Mouse (Mus musculus) stomach, embryonic 16.5 days (tissue): ENCODE measurements at regions not wholly inside any gene's neighbourhood (a gene's known extent, or its start where the extent isn't known, plus 50 kb on each side); places are given as distances from the start of the nearest gene placed in this dataset.
"Not testable (repeated sequence)": the region's sequence is repeated elsewhere in the genome, so short reads cannot be mapped to it uniquely, and the experiment has no call there.

Source experiments
- ATAC-seq: fragments of 200-750 bp; cut with Nextera tagmentation; 2 replicates; pipeline ENCODE4 v1.8.0; 2017; ENCODE audit warnings: moderate number of reproducible peaks, moderate TSS enrichment; ENCODE audit not compliant: insufficient read depth, low FRiP score
- H3K27ac ChIP-seq: fragments of 300-500 bp; sonication (generic); 2 replicates; pipeline ENCODE4 v1.5.1; 2014; ENCODE audit warnings: low read length
- H3K27me3 ChIP-seq: fragments of 300-500 bp; sonication (generic); 2 replicates; pipeline ENCODE4 v1.6.1; 2014; ENCODE audit warnings: low read length, control low read depth, mixed read lengths; ENCODE audit not compliant: control insufficient read depth, insufficient read depth
- H3K36me3 ChIP-seq: fragments of 300-500 bp; sonication (generic); 2 replicates; pipeline ENCODE4 v1.6.1; 2014; ENCODE audit warnings: low read length; ENCODE audit not compliant: control insufficient read depth, insufficient read depth
- H3K4me1 ChIP-seq: fragments of 300-500 bp; sonication (generic); 2 replicates; pipeline ENCODE4 v1.6.1; 2014; ENCODE audit warnings: low read length, control low read depth, mixed read lengths; ENCODE audit not compliant: control insufficient read depth, insufficient read depth
- H3K4me2 ChIP-seq: fragments of 300-500 bp; sonication (generic); 2 replicates; pipeline ENCODE4 v1.6.1; 2014; ENCODE audit warnings: low read depth, low read length, mixed read lengths
- H3K4me3 ChIP-seq: fragments of 300-500 bp; sonication (generic); replicated peaks from 2 replicates; pipeline ENCODE4 v1.5.1; 2014; ENCODE audit warnings: mild to moderate bottlenecking, low read length
- H3K9ac ChIP-seq: fragments of 300-500 bp; sonication (generic); 2 replicates; pipeline ENCODE4 v1.6.1; 2014; ENCODE audit warnings: low read length
- H3K9me3 ChIP-seq: fragments of 300-500 bp; sonication (generic); replicated peaks from 2 replicates; pipeline ENCODE4 v1.6.1; 2016; ENCODE audit warnings: low read length, control low read depth; ENCODE audit not compliant: control insufficient read depth
- whole genome bisulfite sequencing: fragments of 180-500 bp; shearing (Covaris S2); extraction: QIAGEN DNeasy Blood & Tissue Kit; methylation state at CpG from one replicate; pipeline ENCODE4 v1.1.7; 2014; 5-methylcytosine and 5-hydroxymethylcytosine counted together

- no peak for ATAC-seq
- no peak overlapping the region for H3K9ac ChIP-seq
- H3K27me3 ChIP-seq, result no peaks in the 10 kb centered on the region
- no peak overlapping the region for H3K4me2 ChIP-seq
- no peak overlapping the region for H3K4me3 ChIP-seq
- H3K36me3 ChIP-seq, result no peaks in the 10 kb centered on the region
- 0 out of 2 replicates have a peak, but pooled peaks cover 3% of the 10 kb centered on the region for H3K4me1 ChIP-seq
- H3K27ac ChIP-seq, result no peak overlapping the region
- WGBS, result 58% methylated on average over 3 of the region's 3 CpGs
- H3K9me3 ChIP-seq, result no peaks in the 10 kb centered on the region
Observed at GRCm38 (mm10) chr13:42000966-42001365, 50.9 kb upstream of the Hivep1 start.

- Histone ChIP-seq H3K36me3 (no peaks in the 10 kb centered on the region), H3K27me3 (no peaks in the 10 kb centered on the region), H3K27ac (no peak overlapping the region), H3K9ac (no peak overlapping the region), H3K4me1 (0 out of 2 replicates have a peak, but pooled peaks cover 3% of the 10 kb centered on the region), H3K4me3 (no peak overlapping the region), H3K9me3 (no peaks in the 10 kb centered on the region), H3K4me2 (peak overlapping the region; percentile 10; the same call in 1 of the 2 replicates)
- ATAC-seq, result peak; percentile 56; the same call in 1 of the 2 replicates
- WGBS, result 42% methylated on average over 9 of the region's 9 CpGs
Observed at GRCm38 (mm10) chr13:41997883-41998282, 53.9 kb upstream of the Hivep1 start.

GRCm38 (mm10) chr13:41994126-41994525 lies 57.7 kb upstream of the Hivep1 start:
- H3K27ac ChIP-seq, result no peak overlapping the region
- 43% methylated on average over 3 of the region's 3 CpGs for WGBS
- H3K36me3 ChIP-seq, result no peaks in the 10 kb centered on the region
- no peaks in the 10 kb centered on the region for H3K27me3 ChIP-seq
- H3K9me3 ChIP-seq, result no peaks in the 10 kb centered on the region
- 0 out of 2 replicates have a peak, but pooled peaks cover 3% of the 10 kb centered on the region for H3K4me1 ChIP-seq
- ATAC-seq, result no peak
- no peak overlapping the region for H3K4me3 ChIP-seq
- H3K9ac ChIP-seq, result no peak overlapping the region
- H3K4me2 ChIP-seq, result no peak overlapping the region

- Histone ChIP-seq H3K4me3 (no peak overlapping the region), H3K4me2 (no peak overlapping the region), H3K27ac (no peak overlapping the region), H3K9ac (no peak overlapping the region), H3K4me1 (no peaks in the 10 kb centered on the region), H3K36me3 (no peaks in the 10 kb centered on the region), H3K27me3 (no peaks in the 10 kb centered on the region), H3K9me3 (no peaks in the 10 kb centered on the region; the same call in 1 of the 2 replicates)
- ATAC-seq, result no peak
- WGBS, result 66% methylated on average over 3 of the region's 3 CpGs
Observed at GRCm38 (mm10) chr13:41975918-41976317, 75.9 kb upstream of the Hivep1 start.

GRCm38 (mm10) chr13:41962915-41963314 lies 88.9 kb upstream of the Hivep1 start:
- no peaks in the 10 kb centered on the region for H3K36me3 ChIP-seq
- no peak for ATAC-seq
- H3K27ac ChIP-seq, result no peak overlapping the region
- H3K9me3 ChIP-seq, result no peaks in the 10 kb centered on the region
- H3K4me2 ChIP-seq, result no peak overlapping the region
- WGBS, result 69% methylated on average over 3 of the region's 3 CpGs
- no peak overlapping the region for H3K9ac ChIP-seq
- no peaks in the 10 kb centered on the region for H3K27me3 ChIP-seq
- H3K4me1 ChIP-seq, result no peaks in the 10 kb centered on the region
- no peak overlapping the region for H3K4me3 ChIP-seq

- H3K9ac ChIP-seq, H3K27me3 ChIP-seq, H3K4me2 ChIP-seq, H3K4me1 ChIP-seq, H3K27ac ChIP-seq, H3K36me3 ChIP-seq, ATAC-seq, H3K4me3 ChIP-seq, H3K9me3 ChIP-seq: not testable (repeated sequence)
- 69% methylated on average over 3 of the region's 3 CpGs for WGBS
Observed at GRCm38 (mm10) chr13:41960960-41961359, 90.9 kb upstream of the Hivep1 start.

GRCm38 (mm10) chr13:41957932-41958331 lies 93.9 kb upstream of the Hivep1 start:
- 55% methylated on average over 4 of the region's 4 CpGs for WGBS
- Histone ChIP-seq H3K9me3 (no peaks in the 10 kb centered on the region), H3K36me3 (no peaks in the 10 kb centered on the region), H3K4me2 (no peak overlapping the region), H3K4me1 (no peaks in the 10 kb centered on the region), H3K27ac (no peak overlapping the region), H3K27me3 (no peaks in the 10 kb centered on the region), H3K9ac (no peak overlapping the region), H3K4me3 (no peak overlapping the region)
- ATAC-seq, result peak; percentile 53; the same call in 1 of the 2 replicates

GRCm38 (mm10) chr13:41955884-41956283 lies 95.9 kb upstream of the Hivep1 start:
- Histone ChIP-seq H3K4me1 (no peaks in the 10 kb centered on the region), H3K27me3 (no peaks in the 10 kb centered on the region), H3K9me3 (no peaks in the 10 kb centered on the region), H3K4me2 (no peak overlapping the region), H3K36me3 (no peaks in the 10 kb centered on the region), H3K27ac (no peak overlapping the region), H3K4me3 (no peak overlapping the region), H3K9ac (no peak overlapping the region)
- no peak for ATAC-seq
- WGBS, result 84% methylated on average over 4 of the region's 4 CpGs

GRCm38 (mm10) chr13:41955198-41955597 lies 96.6 kb upstream of the Hivep1 start:
- no peak overlapping the region for H3K4me3 ChIP-seq
- H3K4me2 ChIP-seq, result no peak overlapping the region
- no peaks in the 10 kb centered on the region for H3K9me3 ChIP-seq
- no peaks in the 10 kb centered on the region for H3K4me1 ChIP-seq
- no peaks in the 10 kb centered on the region for H3K36me3 ChIP-seq
- H3K27ac ChIP-seq, result no peak overlapping the region
- H3K9ac ChIP-seq, result no peak overlapping the region
- no peak for ATAC-seq
- 64% methylated on average over 3 of the region's 3 CpGs for WGBS
- H3K27me3 ChIP-seq, result no peaks in the 10 kb centered on the region

- Histone ChIP-seq H3K4me3 (no peak overlapping the region), H3K27me3 (no peaks in the 10 kb centered on the region), H3K27ac (no peak overlapping the region), H3K9me3 (no peaks in the 10 kb centered on the region), H3K9ac (no peak overlapping the region), H3K4me2 (no peak overlapping the region), H3K36me3 (no peaks in the 10 kb centered on the region), H3K4me1 (no peaks in the 10 kb centered on the region)
- 53% methylated on average over 3 of the region's 3 CpGs for WGBS
- no peak for ATAC-seq
Observed at GRCm38 (mm10) chr13:41952453-41952852, 99.4 kb upstream of the Hivep1 start.
